Mouse (Mus musculus): ENCODE measurements around the gene Fzr1. TPM values are rescaled to one million over a fixed set of nuclear protein-coding genes. Genes with fewer than 3 reads are reported as not detected.

Gene Fzr1
- polyA plus RNA-seq, 1 experiment from 2014 or later, result 70.0 TPM

DNA sequence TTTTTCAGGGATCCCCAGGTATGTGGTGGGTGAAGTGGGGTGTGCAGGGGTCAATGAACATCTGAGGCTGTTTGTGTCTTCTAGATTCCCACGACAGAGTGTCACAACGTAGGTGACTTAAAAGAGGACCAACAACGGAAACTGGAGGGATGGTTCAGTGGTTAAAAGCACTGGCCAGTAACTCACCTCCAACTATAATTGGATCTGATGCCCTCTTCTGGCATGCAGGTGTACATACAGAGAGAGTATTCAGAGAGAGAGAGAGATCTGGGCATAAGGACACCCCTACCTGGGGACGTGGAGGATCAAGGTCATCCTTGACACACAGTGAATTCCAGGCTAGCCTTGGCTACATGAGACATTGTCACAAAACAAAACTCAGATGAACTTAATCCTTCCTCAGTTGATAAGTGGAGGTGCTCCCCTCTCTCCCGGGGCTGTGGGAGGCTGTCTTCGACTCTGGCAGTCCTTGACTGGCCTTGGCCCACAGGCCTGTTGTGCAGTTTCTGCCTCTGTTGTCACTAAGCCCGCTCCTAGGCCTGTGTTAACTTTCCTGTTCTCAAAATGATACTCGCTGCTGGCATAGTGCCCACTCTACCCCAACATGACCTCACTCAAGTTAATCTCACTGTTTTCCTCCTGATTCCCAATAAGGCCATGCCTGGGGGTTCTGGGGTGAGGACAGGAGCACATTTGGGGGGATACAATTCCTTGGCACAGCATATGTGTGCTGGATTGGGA is 33.7 kb downstream of the Fzr1 start:
- no peak overlapping the region for H3K27ac ChIP-seq (ENCODE audit: low read depth, low read length)
- H3K27me3 ChIP-seq (ENCODE audit: control insufficient read depth, insufficient read depth, low read length), result peaks cover 36% of the 10 kb centered on the region
- peaks cover 11% of the 10 kb centered on the region; the same call in 1 of the 2 replicates for H3K36me3 ChIP-seq (ENCODE audit: control insufficient read depth, insufficient read depth, low read length)
- H3K9ac ChIP-seq (ENCODE audit: low read depth, low read length), result no peak overlapping the region
- H3K9me3 ChIP-seq (replicated peaks; ENCODE audit: control insufficient read depth, low read length), result no peaks in the 10 kb centered on the region
- ATAC-seq (replicated peaks; ENCODE audit: insufficient number of reproducible peaks, low FRiP score, low TSS enrichment), result no peak
- H3K4me1 ChIP-seq (ENCODE audit: control insufficient read depth, insufficient read depth, low read length), result peaks cover 34% of the 10 kb centered on the region
- H3K4me3 ChIP-seq (ENCODE audit: low read depth, low read length), result no peak overlapping the region
- H3K4me2 ChIP-seq, result no peak overlapping the region
- WGBS (ENCODE audit: insufficient replicate concordance), result 46% methylated on average over 8 of the region's 8 CpGs

GRCm38 (mm10) chr10:81342686-81343505 is 35.4 kb downstream of the Fzr1 start, which contains the start of gene Gipc3:
Gene Gipc3, minus strand, starts transcription at chr10:81343266.
- Histone ChIP-seq H3K4me3 (ENCODE audit: low read depth, low read length) (peak within 1 kb of the TSS; percentile 51), H3K27me3 (ENCODE audit: control insufficient read depth, insufficient read depth, low read length) (peaks cover 44% of the 10 kb centered on the region), H3K4me2 (peak within 1 kb of the TSS; percentile 86), H3K9ac (ENCODE audit: low read depth, low read length) (peak within 1 kb of the TSS; percentile 75), H3K36me3 (ENCODE audit: control insufficient read depth, insufficient read depth, low read length) (0 out of 2 replicates have a peak, but pooled peaks cover 6% of the 10 kb centered on the region), H3K27ac (ENCODE audit: low read depth, low read length) (no peak within 1 kb of the TSS), H3K9me3 (replicated peaks; ENCODE audit: control insufficient read depth, low read length) (no peaks in the 10 kb centered on the region), H3K4me1 (ENCODE audit: control insufficient read depth, insufficient read depth, low read length) (peaks cover 26% of the 10 kb centered on the region)
- ATAC-seq (replicated peaks; ENCODE audit: insufficient number of reproducible peaks, low FRiP score, low TSS enrichment), result no peak
- WGBS (ENCODE audit: insufficient replicate concordance), result 7% methylated on average over 47 of the region's 67 CpGs

DNA sequence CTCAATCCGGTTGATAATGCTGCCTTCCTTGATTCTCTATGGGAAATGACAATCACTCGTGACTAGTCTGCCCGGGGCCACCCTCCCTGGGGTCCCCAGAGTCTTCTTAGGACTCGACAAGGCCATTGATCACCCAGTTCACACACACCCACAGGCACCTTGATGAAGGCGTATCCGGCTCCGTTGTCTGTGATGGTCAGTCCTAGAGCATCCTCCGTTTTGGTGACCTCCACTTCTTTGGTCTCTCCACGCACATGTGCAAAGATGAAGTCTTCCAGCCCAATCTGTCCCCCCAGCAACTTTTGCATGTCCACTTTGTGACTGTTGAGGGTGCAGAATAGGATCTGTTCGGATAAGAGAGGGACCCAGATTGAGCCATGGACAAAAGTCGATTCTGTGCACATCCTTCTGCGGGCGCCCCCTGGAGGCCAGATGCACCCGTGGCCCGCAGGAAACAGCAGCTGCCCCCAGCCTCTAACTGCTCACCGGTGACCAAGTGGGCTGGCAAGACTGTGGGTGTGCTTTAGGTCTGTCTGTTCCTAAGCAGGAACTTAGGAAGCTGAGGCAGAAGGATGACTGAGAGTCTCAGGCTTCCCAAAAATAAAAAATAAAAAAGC is 36.9 kb downstream of the Fzr1 start:
- no peaks in the 10 kb centered on the region for H3K9me3 ChIP-seq (replicated peaks; ENCODE audit: control insufficient read depth, low read length)
- H3K4me3 ChIP-seq (ENCODE audit: low read depth, low read length), result no peak overlapping the region
- H3K4me2 ChIP-seq, result no peak overlapping the region
- H3K27ac ChIP-seq (ENCODE audit: low read depth, low read length), result no peak overlapping the region
- no peak overlapping the region for H3K9ac ChIP-seq (ENCODE audit: low read depth, low read length)
- H3K36me3 ChIP-seq (ENCODE audit: control insufficient read depth, insufficient read depth, low read length), result no peaks in the 10 kb centered on the region
- ATAC-seq (replicated peaks; ENCODE audit: insufficient number of reproducible peaks, low FRiP score, low TSS enrichment), result no peak
- H3K27me3 ChIP-seq (ENCODE audit: control insufficient read depth, insufficient read depth, low read length), result peaks cover 50% of the 10 kb centered on the region
- peaks cover 13% of the 10 kb centered on the region; the same call in 1 of the 2 replicates for H3K4me1 ChIP-seq (ENCODE audit: control insufficient read depth, insufficient read depth, low read length)
- WGBS (ENCODE audit: insufficient replicate concordance), result 32% methylated on average over 16 of the region's 16 CpGs

GRCm38 (mm10) chr10:81340551-81341332 is 37.6 kb downstream of the Fzr1 start:
- Histone ChIP-seq H3K27me3 (ENCODE audit: control insufficient read depth, insufficient read depth, low read length) (peaks cover 50% of the 10 kb centered on the region), H3K4me1 (ENCODE audit: control insufficient read depth, insufficient read depth, low read length) (peaks cover 15% of the 10 kb centered on the region; the same call in 1 of the 2 replicates), H3K9ac (ENCODE audit: low read depth, low read length) (no peak overlapping the region), H3K36me3 (ENCODE audit: control insufficient read depth, insufficient read depth, low read length) (no peaks in the 10 kb centered on the region), H3K27ac (ENCODE audit: low read depth, low read length) (no peak overlapping the region), H3K4me3 (ENCODE audit: low read depth, low read length) (no peak overlapping the region), H3K4me2 (no peak overlapping the region), H3K9me3 (replicated peaks; ENCODE audit: control insufficient read depth, low read length) (no peaks in the 10 kb centered on the region)
- no peak for ATAC-seq (replicated peaks; ENCODE audit: insufficient number of reproducible peaks, low FRiP score, low TSS enrichment)
- 34% methylated on average over 17 of the region's 17 CpGs for WGBS (ENCODE audit: insufficient replicate concordance)

DNA sequence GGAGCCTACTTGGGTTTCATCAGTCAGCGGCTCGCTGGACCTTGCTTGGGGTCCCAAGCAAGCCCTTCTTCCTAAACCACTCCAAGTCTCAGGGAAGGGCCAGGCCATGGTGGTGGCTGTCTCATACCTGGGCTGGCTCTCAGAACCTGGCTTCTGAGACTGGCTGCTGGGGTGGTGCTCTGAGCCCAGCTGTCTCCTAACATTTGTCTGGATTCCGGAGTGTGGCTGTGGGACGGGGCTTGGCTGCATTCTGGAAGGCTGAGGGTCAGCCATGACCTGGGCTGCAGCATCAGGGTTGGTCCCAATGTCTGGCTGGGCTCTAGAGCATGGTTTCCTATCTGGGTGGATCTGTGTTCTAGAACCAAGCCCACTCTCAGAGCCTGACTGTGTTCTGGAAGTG is 41.8 kb downstream of the Fzr1 start:
- no peak overlapping the region for H3K4me2 ChIP-seq
- no peak overlapping the region for H3K9ac ChIP-seq (ENCODE audit: low read depth, low read length)
- H3K27me3 ChIP-seq (ENCODE audit: control insufficient read depth, insufficient read depth, low read length), result peaks cover 25% of the 10 kb centered on the region

DNA sequence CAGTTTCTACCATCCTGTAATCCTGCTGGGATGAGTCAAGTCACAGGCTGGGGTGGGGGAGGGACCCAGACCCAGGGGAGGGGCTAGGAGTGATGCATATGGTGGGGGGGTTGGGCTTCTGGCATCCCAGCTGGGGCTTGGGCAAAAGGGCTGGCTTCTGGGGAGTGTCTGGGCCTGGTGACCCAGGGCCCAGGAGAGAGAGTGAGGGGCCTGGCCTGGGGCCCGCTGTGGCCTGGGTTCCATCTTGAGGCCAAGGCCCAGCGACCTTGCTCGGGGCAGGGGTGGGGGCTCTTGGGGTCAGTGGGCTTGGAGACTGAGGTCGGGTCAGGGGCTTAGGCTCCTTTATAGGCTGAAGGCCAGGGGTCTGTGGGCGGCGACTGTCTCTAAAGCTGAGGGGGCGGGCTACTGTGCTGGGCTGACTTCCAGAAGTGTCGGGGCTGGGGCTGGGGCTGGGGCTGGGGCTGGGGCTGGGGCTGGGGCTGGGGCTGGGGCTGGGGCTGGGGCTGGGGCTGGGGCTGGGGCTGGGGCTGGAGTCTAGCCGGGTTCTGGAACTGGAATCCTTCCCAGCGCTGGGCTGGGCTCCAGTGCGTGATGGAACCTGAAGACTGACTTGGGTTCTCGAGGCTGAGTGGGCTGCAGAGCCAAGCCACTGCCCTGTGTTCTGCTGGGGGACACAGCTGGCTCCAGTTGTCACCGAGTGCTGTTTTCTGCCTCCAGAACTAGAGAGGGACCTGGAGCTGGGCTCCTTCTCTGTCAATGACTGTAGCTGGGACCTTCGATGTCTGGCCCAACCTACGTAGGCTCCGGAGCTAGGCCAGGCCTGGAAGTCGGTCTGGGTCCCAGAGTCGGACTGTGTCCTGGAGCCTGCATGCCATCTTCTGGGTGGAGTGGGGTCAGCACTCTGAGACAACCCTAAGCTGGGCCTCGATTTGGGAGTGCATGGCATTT is 42.6 kb downstream of the Fzr1 start:
- Histone ChIP-seq H3K4me3 (ENCODE audit: low read depth, low read length) (no peak overlapping the region), H3K4me1 (ENCODE audit: control insufficient read depth, insufficient read depth, low read length) (peaks cover 23% of the 10 kb centered on the region), H3K9ac (ENCODE audit: low read depth, low read length) (peak overlapping the region; percentile 39; the same call in 1 of the 2 replicates), H3K36me3 (ENCODE audit: control insufficient read depth, insufficient read depth, low read length) (no peaks in the 10 kb centered on the region; the same call in 1 of the 2 replicates), H3K4me2 (no peak overlapping the region), H3K27me3 (ENCODE audit: control insufficient read depth, insufficient read depth, low read length) (peaks cover 21% of the 10 kb centered on the region), H3K27ac (ENCODE audit: low read depth, low read length) (0 out of 2 replicates have a peak overlapping the region, but pooled peaks have one; percentile 22), H3K9me3 (replicated peaks; ENCODE audit: control insufficient read depth, low read length) (no peaks in the 10 kb centered on the region)
- 48% methylated on average over 19 of the region's 19 CpGs for WGBS (ENCODE audit: insufficient replicate concordance)
- ATAC-seq (replicated peaks; ENCODE audit: insufficient number of reproducible peaks, low FRiP score, low TSS enrichment), result no peak; the same call in 1 of the 2 replicates

More for the DNA sequence above, 41.8 kb downstream of the Fzr1 start:
- H3K4me3 ChIP-seq (ENCODE audit: low read depth, low read length), result no peak overlapping the region
- no peak overlapping the region for H3K27ac ChIP-seq (ENCODE audit: low read depth, low read length)
- no peaks in the 10 kb centered on the region; the same call in 1 of the 2 replicates for H3K36me3 ChIP-seq (ENCODE audit: control insufficient read depth, insufficient read depth, low read length)
- ATAC-seq (replicated peaks; ENCODE audit: insufficient number of reproducible peaks, low FRiP score, low TSS enrichment), result no peak
- H3K4me1 ChIP-seq (ENCODE audit: control insufficient read depth, insufficient read depth, low read length), result peaks cover 20% of the 10 kb centered on the region
- no peaks in the 10 kb centered on the region for H3K9me3 ChIP-seq (replicated peaks; ENCODE audit: control insufficient read depth, low read length)
- 95% methylated on average over 4 of the region's 4 CpGs for WGBS (ENCODE audit: insufficient replicate concordance)

- no peak overlapping the region for H3K4me2 ChIP-seq
- no peak overlapping the region for H3K9ac ChIP-seq (ENCODE audit: low read depth, low read length)
- H3K4me1 ChIP-seq (ENCODE audit: control insufficient read depth, insufficient read depth, low read length), result peaks cover 36% of the 10 kb centered on the region
- WGBS (ENCODE audit: insufficient replicate concordance), result 74% methylated on average over 11 of the region's 11 CpGs
- no peak for ATAC-seq (replicated peaks; ENCODE audit: insufficient number of reproducible peaks, low FRiP score, low TSS enrichment)
- H3K27me3 ChIP-seq (ENCODE audit: control insufficient read depth, insufficient read depth, low read length), result peaks cover 17% of the 10 kb centered on the region
- H3K4me3 ChIP-seq (ENCODE audit: low read depth, low read length), result no peak overlapping the region
- no peak overlapping the region for H3K27ac ChIP-seq (ENCODE audit: low read depth, low read length)
- no peaks in the 10 kb centered on the region; the same call in 1 of the 2 replicates for H3K36me3 ChIP-seq (ENCODE audit: control insufficient read depth, insufficient read depth, low read length)
- H3K9me3 ChIP-seq (replicated peaks; ENCODE audit: control insufficient read depth, low read length), result no peaks in the 10 kb centered on the region
These were observed 44.0 kb downstream of the Fzr1 start for GRCm38 (mm10) chr10:81334324-81334723.
